Mouse (Mus musculus) small intestine, adult 2 months (tissue): ENCODE measurements around the gene Phldb2. TPM values are rescaled to one million over a fixed set of nuclear protein-coding genes. Genes with fewer than 3 reads are reported as not detected.
A peak's percentile ranks its signal among the peaks of the same experiment; 100 is the strongest.

Source experiments
- H3K27ac ChIP-seq: fragments of 200-500 bp; 2 replicates; pipeline ENCODE4 v1.5.1; 2012; ENCODE audit warnings: low read depth, low read length, control low read depth, inconsistent platforms; ENCODE audit not compliant: insufficient read depth
- H3K27me3 ChIP-seq: fragments of 200-500 bp; 2 replicates; pipeline ENCODE4 v1.6.1; 2012; ENCODE audit warnings: mild to moderate bottlenecking, moderate library complexity, low read length, inconsistent platforms; ENCODE audit not compliant: control insufficient read depth, insufficient read depth
- H3K36me3 ChIP-seq: fragments of 200-500 bp; 2 replicates; pipeline ENCODE4 v1.6.1; 2012; ENCODE audit warnings: mild to moderate bottlenecking, low read length, control low read depth, inconsistent platforms; ENCODE audit not compliant: control insufficient read depth, insufficient read depth
- H3K4me1 ChIP-seq: fragments of 200-500 bp; 2 replicates; pipeline ENCODE4 v1.6.1; 2012; ENCODE audit warnings: low read length, inconsistent platforms, mixed read lengths; ENCODE audit not compliant: control insufficient read depth, insufficient read depth, insufficient read length
- H3K4me3 ChIP-seq: fragments of 200-500 bp; 2 replicates; pipeline ENCODE4 v1.5.1; 2012; ENCODE audit warnings: low read depth, mild to moderate bottlenecking, control low read depth, inconsistent platforms, low read length, moderate library complexity
- CTCF ChIP-seq: fragments of 200-500 bp; IDR thresholded peaks from 2 replicates; pipeline ENCODE4 v1.5.1; 2012; ENCODE audit warnings: low read depth, mild to moderate bottlenecking, control low read depth, inconsistent platforms, low read length, moderate library complexity, mixed read lengths; ENCODE audit not compliant: insufficient replicate concordance, insufficient read length; ENCODE audit errors: extremely low read depth
- POLR2A ChIP-seq: fragments of 200-500 bp; IDR thresholded peaks from 2 replicates; pipeline ENCODE4 v1.6.1; 2012; ENCODE audit warnings: low read depth, mild to moderate bottlenecking, control low read depth, inconsistent platforms, low read length, moderate library complexity
- WGBS: fragments of 180-500 bp; shearing (Covaris S2); methylation state at CpG from one replicate; pipeline ENCODE4 v1.1.7; 2018; 5-methylcytosine and 5-hydroxymethylcytosine counted together
- polyA plus RNA-seq: library from polyadenylated mRNA; depleted of rRNA; stranded (reverse); fragments of >200 nt; gene quantifications from 2 replicates; pipeline ENCODE4 v1.2.3, GENCODE M21; 2012

Phldb2 gene
- polyA plus RNA-seq, 1 experiment: 3.7 TPM

DNA sequence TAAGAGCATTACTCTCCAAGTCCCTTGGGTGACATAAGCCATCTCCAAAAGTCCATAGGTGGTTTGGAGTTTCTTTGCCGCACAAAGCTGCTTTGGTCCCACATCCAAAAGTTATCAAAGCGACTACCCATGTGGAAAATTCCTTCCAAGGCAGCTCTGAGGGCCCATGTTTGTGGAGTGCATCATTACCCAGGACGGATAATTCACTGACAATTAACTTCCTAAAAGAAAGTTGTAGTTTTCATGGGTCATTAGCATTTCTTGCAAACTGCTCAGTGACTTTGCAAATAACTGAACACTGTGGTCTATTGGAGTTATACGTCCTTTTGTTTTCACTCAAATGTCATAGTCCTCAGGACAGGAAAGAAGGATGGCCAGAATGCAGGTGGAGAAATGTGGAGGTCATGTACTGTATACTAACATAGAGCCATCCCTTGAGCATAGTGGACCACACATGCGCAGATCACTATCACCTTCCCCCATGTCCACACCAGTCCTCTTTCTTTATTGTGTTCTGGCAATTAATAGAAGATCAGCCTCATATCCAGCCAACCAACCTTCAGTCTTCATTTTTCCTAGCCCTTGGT is 96.0 kb downstream of the Phldb2 start:
- no peak overlapping the region for H3K27ac ChIP-seq
- WGBS: 97% methylated on average over 5 of the region's 5 CpGs

DNA sequence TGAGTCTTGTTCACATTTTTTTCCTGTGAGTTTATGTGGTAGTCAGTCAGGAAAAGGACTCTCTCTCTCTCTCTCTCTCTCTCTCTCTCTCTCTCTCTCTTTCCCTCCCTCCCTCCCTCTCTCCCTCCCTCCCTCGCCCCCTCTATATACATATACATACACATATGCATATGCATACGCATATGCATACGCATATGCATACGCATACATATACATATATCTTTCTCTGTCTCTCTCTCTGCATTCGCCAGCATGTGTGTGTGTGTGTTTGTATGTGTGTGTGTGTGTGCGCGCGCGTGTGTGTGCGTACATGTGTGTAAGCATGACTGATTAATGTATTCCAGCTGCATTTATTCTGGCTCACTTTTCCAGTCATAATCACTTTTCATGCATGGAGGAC is 98.9 kb downstream of the Phldb2 start:
- no peaks in the 10 kb centered on the region for H3K27me3 ChIP-seq
- no peaks in the 10 kb centered on the region for H3K36me3 ChIP-seq
- 77% methylated on average over 10 of the region's 10 CpGs for whole genome bisulfite sequencing
- no peaks in the 10 kb centered on the region for H3K4me1 ChIP-seq
- H3K4me3 ChIP-seq: no peak overlapping the region
- TF ChIP-seq CTCF: no peak
- no peak for TF ChIP-seq POLR2A
- no peak overlapping the region for H3K27ac ChIP-seq

More for the DNA sequence above, 96.0 kb downstream of the Phldb2 start:
- no peaks in the 10 kb centered on the region for H3K27me3 ChIP-seq
- no peaks in the 10 kb centered on the region for H3K4me1 ChIP-seq
- TF ChIP-seq CTCF: no peak
- TF ChIP-seq POLR2A: no peak
- H3K4me3 ChIP-seq: no peak overlapping the region
- no peaks in the 10 kb centered on the region for H3K36me3 ChIP-seq

DNA sequence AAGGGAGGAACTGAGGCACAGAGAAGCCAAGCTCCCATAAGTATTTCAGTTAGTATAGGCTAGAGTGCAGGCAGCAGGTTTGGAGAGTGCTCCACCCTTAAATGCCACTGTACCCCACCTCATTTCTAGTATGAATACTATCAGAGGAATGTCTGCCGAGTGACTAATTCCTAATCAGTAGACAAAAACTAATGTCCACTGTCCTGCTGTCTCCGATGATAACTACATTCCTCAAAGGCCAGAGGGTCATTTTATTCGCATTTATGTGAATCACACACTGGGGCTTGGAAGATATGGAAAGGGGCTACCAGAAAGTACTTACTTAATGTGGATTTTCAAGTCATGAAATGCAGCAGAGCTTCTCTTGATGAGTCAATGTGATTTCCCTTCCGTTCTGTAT is 104.4 kb downstream of the Phldb2 start:
- Histone ChIP-seq H3K36me3 (no peaks in the 10 kb centered on the region), H3K4me3 (no peak overlapping the region), H3K27me3 (0 out of 2 replicates have a peak, but pooled peaks cover 4% of the 10 kb centered on the region), H3K4me1 (no peaks in the 10 kb centered on the region), H3K27ac (no peak overlapping the region)
- 72% methylated on average over 4 of the region's 4 CpGs for WGBS
- TF ChIP-seq POLR2A: no peak
- TF ChIP-seq CTCF: no peak

DNA sequence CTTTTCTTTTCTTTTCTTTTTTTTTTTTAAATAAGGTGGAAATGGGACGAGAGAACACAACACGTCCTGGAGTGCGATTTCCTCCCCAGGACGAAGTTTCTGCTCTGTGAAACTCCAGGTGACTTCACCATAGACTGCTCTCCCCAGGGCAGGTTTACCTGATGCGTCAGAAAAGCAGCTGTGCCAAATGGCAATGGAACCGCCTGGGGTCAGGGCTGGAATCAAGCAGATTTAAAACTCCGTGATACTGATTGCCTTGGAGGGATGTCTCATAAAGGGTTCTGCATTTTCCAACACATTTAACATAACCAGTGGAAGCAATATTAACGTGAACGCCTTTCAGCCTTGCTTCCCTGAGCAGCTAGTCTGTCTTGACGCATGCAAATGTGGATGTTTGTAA is 108.5 kb downstream of the Phldb2 start:
- TF ChIP-seq POLR2A (no peak), CTCF (no peak)
- H3K4me1 ChIP-seq: no peaks in the 10 kb centered on the region
- 24% methylated on average over 10 of the region's 10 CpGs for whole genome bisulfite sequencing
- no peaks in the 10 kb centered on the region for H3K36me3 ChIP-seq
- H3K4me3 ChIP-seq: peak overlapping the region; percentile 69; the same call in 1 of the 2 replicates
- H3K27me3 ChIP-seq: 0 out of 2 replicates have a peak, but pooled peaks cover 4% of the 10 kb centered on the region
- no peak overlapping the region for H3K27ac ChIP-seq

DNA sequence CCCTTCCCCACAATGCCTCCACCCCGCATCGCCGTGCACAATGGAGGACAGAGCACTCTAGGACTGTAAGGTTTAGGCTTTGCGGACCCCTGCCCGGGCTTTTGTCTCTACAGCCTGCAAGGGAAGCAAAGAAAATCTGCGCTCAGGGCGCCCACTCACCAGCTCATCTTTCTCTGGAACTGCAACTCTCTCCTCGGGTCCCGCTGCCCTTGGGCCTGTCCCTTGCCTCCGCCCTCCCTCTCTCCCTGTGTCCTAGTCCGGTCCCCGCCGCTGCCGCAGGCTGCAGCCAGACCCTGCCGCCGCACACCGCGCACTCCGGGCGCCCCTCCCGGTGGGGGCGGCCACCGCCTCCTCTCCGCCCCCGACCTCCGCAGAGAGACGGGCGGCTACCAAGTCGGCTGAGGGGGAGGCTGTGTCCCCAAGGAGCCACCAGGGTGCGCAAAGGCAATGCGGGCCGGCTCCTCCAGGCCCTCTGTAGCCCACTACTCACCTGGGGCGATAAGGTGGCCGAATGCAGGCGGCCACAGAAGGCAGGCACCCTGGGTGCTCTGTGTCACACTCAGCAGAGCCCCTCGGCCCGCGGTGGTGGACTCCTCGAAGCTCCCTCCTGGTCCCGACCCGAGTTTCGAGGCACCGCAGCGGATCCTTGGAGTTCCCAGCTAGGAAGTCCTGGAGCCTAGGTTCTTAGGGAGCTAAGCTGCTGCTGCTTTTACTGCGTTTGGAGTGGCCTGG is 109.2 kb downstream of the Phldb2 start:
- TF ChIP-seq CTCF (peak; percentile 29; the same call in 1 of the 2 replicates), POLR2A (peak; percentile 37; the same call in 1 of the 2 replicates)
- Histone ChIP-seq H3K27me3 (0 out of 2 replicates have a peak, but pooled peaks cover 4% of the 10 kb centered on the region), H3K36me3 (no peaks in the 10 kb centered on the region), H3K4me1 (no peaks in the 10 kb centered on the region), H3K27ac (peak overlapping the region; percentile 63), H3K4me3 (peak overlapping the region; percentile 69)
- WGBS: under 1% methylated on average over 45 of the region's 45 CpGs

DNA sequence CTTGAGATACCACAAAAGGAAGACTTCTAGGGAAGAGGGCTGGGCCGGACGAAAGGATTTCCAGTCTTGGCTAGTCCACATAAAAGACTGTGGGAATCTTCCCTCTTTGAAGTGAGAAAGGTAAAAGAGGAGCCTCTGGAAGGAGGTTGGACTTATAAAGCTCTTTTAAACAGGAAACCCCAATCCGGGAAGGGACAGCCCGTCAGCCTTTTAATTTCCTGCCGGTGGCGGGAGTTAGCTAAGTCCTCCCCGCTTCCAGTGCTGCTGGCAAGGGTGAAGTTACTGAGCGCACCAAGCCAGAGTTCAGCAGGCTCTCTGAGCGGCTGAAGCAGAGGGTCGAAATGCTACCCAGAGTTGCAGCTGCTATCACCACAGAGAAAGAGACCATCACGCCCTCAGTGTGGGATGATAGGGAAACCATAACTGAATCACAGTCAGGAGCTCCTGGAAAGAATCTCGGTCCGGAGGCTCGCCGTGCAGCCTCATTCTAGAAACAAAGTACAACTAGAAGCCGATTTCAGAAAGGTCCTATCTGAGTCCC is 110.0 kb downstream of the Phldb2 start:
- no peak for TF ChIP-seq CTCF
- H3K4me3 ChIP-seq: peak overlapping the region; percentile 69
- WGBS: 3% methylated on average over 16 of the region's 16 CpGs
- H3K27ac ChIP-seq: peak overlapping the region; percentile 63
- no peaks in the 10 kb centered on the region for H3K36me3 ChIP-seq
- H3K27me3 ChIP-seq: 0 out of 2 replicates have a peak, but pooled peaks cover 4% of the 10 kb centered on the region
- H3K4me1 ChIP-seq: no peaks in the 10 kb centered on the region

DNA sequence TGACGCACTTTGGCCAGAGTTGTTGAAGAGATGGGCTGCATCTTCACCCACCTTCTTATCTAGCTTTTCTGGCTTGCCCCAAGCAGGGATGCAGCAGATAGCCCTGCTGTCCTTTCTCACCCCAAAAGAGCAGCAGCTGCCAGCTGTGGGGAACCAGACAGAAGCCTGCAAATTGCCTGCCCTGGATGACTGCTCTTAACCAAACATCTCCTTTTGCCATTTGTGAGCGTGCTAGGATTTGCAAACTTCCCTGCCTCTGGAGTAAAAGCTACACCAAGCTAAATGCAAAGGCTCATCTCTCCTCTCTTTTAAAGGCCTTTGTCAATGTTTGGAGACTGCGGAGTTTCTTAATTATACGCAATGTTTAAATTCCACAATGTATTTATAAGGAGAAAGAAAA is 111.0 kb downstream of the Phldb2 start:
- no peak for TF ChIP-seq CTCF
- TF ChIP-seq POLR2A: no peak
- Histone ChIP-seq H3K4me3 (peak overlapping the region; percentile 31), H3K27me3 (0 out of 2 replicates have a peak, but pooled peaks cover 4% of the 10 kb centered on the region), H3K4me1 (no peaks in the 10 kb centered on the region), H3K36me3 (no peaks in the 10 kb centered on the region), H3K27ac (no peak overlapping the region)
- WGBS: 81% methylated on average over 4 of the region's 4 CpGs
